Mouse (Mus musculus): ENCODE measurements around the gene Pptc7.

- TF ChIP-seq POLR2A (IDR thresholded peaks at IDR 0.05; ENCODE audit: insufficient read depth, low read length) (no peak), CTCF (IDR thresholded peaks at IDR 0.05; ENCODE audit: low read depth, low read length) (no peak), EP300 (IDR thresholded peaks at IDR 0.05; ENCODE audit: insufficient read depth, low read depth, low read length) (no peak)
Observed at GRCm38 (mm10) chr5:122312346-122312745, 28.2 kb downstream of the Pptc7 start.

Data from ES-Bruce4 (cell line).